Mouse (Mus musculus): ENCODE results near the gene Klhl10. TPM values are rescaled to one million over a fixed set of nuclear protein-coding genes. Genes with fewer than 3 reads are reported as not detected.

Gene Klhl10
- total and polyA plus RNA-seq, 3 experiments: 0.65 to 0.81 TPM; not detected in 1

GRCm38 (mm10) chr11:100425851-100426250 is 15.9 kb upstream of the Klhl10 start (continued):
- TF ChIP-seq MYC (IDR thresholded peaks at IDR 0.05; ENCODE audit: low read depth, low read length) (peak; percentile 75; the same call in 1 of the 2 replicates), MYB (IDR thresholded peaks at IDR 0.05; ENCODE audit: low read depth, low read length) (no peak)

DNA sequence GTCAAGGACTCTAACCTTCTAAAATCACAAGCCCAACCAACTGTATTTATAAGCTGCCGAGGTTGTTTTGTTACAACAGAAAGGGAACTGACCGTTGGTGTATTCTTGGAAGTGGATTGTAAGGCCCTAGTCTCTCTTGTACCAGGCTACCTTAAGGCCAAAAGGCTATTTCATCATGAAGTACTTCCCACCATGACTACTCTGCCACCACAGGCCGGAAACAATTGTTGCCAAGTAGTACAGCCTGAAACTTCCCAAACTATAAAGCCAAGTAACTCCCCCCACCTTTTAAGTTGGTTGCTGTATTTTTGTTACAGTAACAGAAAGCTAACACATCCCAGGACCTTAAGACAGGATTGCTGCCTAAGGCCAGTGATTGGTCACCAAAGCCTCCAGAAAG is 14.9 kb upstream of the Klhl10 start:
- Histone ChIP-seq H3K36me3 (ENCODE audit: control insufficient read depth in 1 of 2, insufficient read depth in 2 of 2, low read length in 2 of 2) (peaks cover 0 to 4% of the 10 kb centered on the region in 2 experiments; a peak in 2 of 4 replicates), H3K27ac (ENCODE audit: control insufficient read depth, low read depth, low read length) (no peak overlapping the region), H3K9me3 (replicated peaks; ENCODE audit: insufficient read depth, low read length) (no peaks in the 10 kb centered on the region), H3K4me3 (ENCODE audit: control insufficient read depth in 1 of 2, insufficient read depth in 1 of 2, low read depth in 2 of 2, low read length in 2 of 2) (no peak overlapping the region), H3K27me3 (ENCODE audit: control insufficient read depth in 1 of 2, insufficient read depth in 2 of 2, low read length in 2 of 2) (no peaks in the 10 kb centered on the region), H3K4me1 (ENCODE audit: control insufficient read depth in 1 of 2, insufficient read depth in 2 of 2, low read length in 2 of 2) (peaks cover 2 to 8% of the 10 kb centered on the region in 2 experiments), H3K9ac (ENCODE audit: control insufficient read depth, low read depth, low read length, poor library complexity, severe bottlenecking) (no peak overlapping the region), H3K79me2 (ENCODE audit: control insufficient read depth, insufficient read depth, low read length, poor library complexity) (no peaks in the 10 kb centered on the region)
- no peak for DNase-seq (ENCODE audit: low read depth, low spot score)
- TF ChIP-seq MAX (IDR thresholded peaks at IDR 0.05; ENCODE audit: low read length) (no peak), JUND (IDR thresholded peaks at IDR 0.05; ENCODE audit: low read depth, low read length) (no peak), GABPA (IDR thresholded peaks at IDR 0.05; ENCODE audit: low read depth, low read length) (no peak), NELFE (IDR thresholded peaks at IDR 0.05; ENCODE audit: low read depth, low read length) (no peak), CHD1 (IDR thresholded peaks at IDR 0.05; ENCODE audit: low read depth, low read length) (no peak), POLR2AphosphoS5 (IDR thresholded peaks at IDR 0.05; ENCODE audit: borderline replicate concordance, low read depth, low read length) (no peak), CTCF (IDR thresholded peaks at IDR 0.05 in 2 of 3, conservative IDR thresholded peaks at IDR 0.05 in 1 of 3; ENCODE audit: control insufficient read depth in 1 of 3, insufficient read depth in 1 of 3, low read depth in 2 of 3, low read length in 3 of 3, poor library complexity in 1 of 3, severe bottlenecking in 1 of 3) (no peak), MYC (IDR thresholded peaks at IDR 0.05; ENCODE audit: low read depth, low read length) (no peak), RAD21 (IDR thresholded peaks at IDR 0.05; ENCODE audit: low read depth, low read length) (no peak), ZNF384 (IDR thresholded peaks at IDR 0.05; ENCODE audit: low read depth, low read length) (no peak), TCF12 (IDR thresholded peaks at IDR 0.05; ENCODE audit: low read depth, low read length) (no peak), KAT2A (conservative IDR thresholded peaks at IDR 0.05; ENCODE audit: low read depth, low read length) (no peak), GATA1 (IDR thresholded peaks at IDR 0.05; ENCODE audit: low read depth, low read length) (no peak), USF1 (IDR thresholded peaks at IDR 0.05; ENCODE audit: low read depth, low read length) (no peak), POLR2A (IDR thresholded peaks at IDR 0.05; ENCODE audit: control insufficient read depth in 1 of 2, insufficient read depth in 1 of 2, low read depth in 1 of 2, low read length in 2 of 2, poor library complexity in 1 of 2) (no peak), ETS1 (IDR thresholded peaks at IDR 0.05; ENCODE audit: low read depth, low read length) (no peak), MAZ (IDR thresholded peaks at IDR 0.05; ENCODE audit: low read depth, low read length) (no peak)

DNA sequence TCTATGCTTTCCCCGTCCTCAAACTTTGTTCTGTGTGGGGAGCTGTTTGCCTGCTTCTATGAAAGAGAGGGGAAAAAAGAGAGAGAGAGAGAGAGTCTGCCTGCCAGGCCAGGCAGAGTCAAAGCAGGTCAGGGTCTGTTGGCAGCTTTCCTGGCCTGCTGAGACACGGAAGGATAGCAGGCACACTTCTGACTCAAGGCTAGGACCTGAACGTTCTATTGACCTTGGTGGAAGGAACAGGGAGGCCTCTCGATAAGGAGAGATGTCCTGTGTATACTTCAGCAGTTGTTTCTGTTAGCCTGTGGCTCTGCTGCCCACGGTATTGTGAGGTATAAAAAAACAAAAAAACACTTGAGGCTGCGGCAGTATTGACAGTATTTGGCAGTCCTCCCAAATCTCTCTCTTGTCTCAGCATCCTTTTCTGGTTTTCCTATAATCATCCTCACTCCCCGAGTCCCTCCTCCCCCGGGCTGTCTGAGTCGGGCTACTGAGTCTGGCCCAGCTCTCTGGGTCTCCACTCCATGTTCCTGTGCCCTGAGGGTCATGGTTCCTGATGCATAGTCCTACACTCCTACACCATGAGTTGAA is 13.0 kb upstream of the Klhl10 start:
- TF ChIP-seq ETS1 (IDR thresholded peaks at IDR 0.05; ENCODE audit: low read depth, low read length) (no peak), ZKSCAN1 (IDR thresholded peaks at IDR 0.05; ENCODE audit: low read depth, low read length) (no peak), TBP (IDR thresholded peaks at IDR 0.05; ENCODE audit: low read depth, low read length) (no peak), MEF2A (IDR thresholded peaks at IDR 0.05; ENCODE audit: extremely low read depth, insufficient replicate concordance, low read depth, low read length, poor library complexity, severe bottlenecking) (no peak), ELF1 (IDR thresholded peaks at IDR 0.05; ENCODE audit: low read depth, low read length) (no peak), UBTF (IDR thresholded peaks at IDR 0.05; ENCODE audit: borderline replicate concordance, insufficient read depth, low read depth, low read length) (no peak), MAZ (IDR thresholded peaks at IDR 0.05; ENCODE audit: low read depth, low read length) (no peak), MAX (IDR thresholded peaks at IDR 0.05; ENCODE audit: low read length) (no peak), USF2 (IDR thresholded peaks at IDR 0.05; ENCODE audit: borderline replicate concordance in 1 of 2, insufficient read depth in 1 of 2, low read depth in 1 of 2, low read length in 2 of 2) (no peak)
- Histone ChIP-seq H3K79me2 (ENCODE audit: control insufficient read depth, insufficient read depth, low read length, poor library complexity) (no peaks in the 10 kb centered on the region), H3K4me1 (ENCODE audit: control insufficient read depth in 1 of 2, insufficient read depth in 2 of 2, low read length in 2 of 2) (peaks cover 2 to 8% of the 10 kb centered on the region in 2 experiments), H3K9ac (ENCODE audit: control insufficient read depth, low read depth, low read length, poor library complexity, severe bottlenecking) (no peak overlapping the region), H3K27me3 (ENCODE audit: control insufficient read depth in 1 of 2, insufficient read depth in 2 of 2, low read length in 2 of 2) (no peaks in the 10 kb centered on the region), H3K27ac (ENCODE audit: control insufficient read depth, low read depth, low read length) (no peak overlapping the region), H3K36me3 (ENCODE audit: control insufficient read depth in 1 of 2, insufficient read depth in 2 of 2, low read length in 2 of 2) (peaks cover 0 to 4% of the 10 kb centered on the region in 2 experiments; a peak in 2 of 4 replicates), H3K4me3 (ENCODE audit: control insufficient read depth in 1 of 2, insufficient read depth in 1 of 2, low read depth in 2 of 2, low read length in 2 of 2) (no peak overlapping the region), H3K9me3 (replicated peaks; ENCODE audit: insufficient read depth, low read length) (no peaks in the 10 kb centered on the region)
- DNase-seq (ENCODE audit: low read depth, low spot score): no peak
